Mouse (Mus musculus) heart, adult 2 months (tissue): Measurements from ENCODE around the gene Cadps2. TPM values are rescaled to one million over a fixed set of nuclear protein-coding genes. Genes with fewer than 3 reads are reported as not detected.

Experiments used
- DNase-seq, 2 experiments: peaks; one replicate each; pipeline ENCODE4 v3.0.0; 2021
- H3K27ac ChIP-seq: fragments of 200-600 bp; 2 replicates; pipeline ENCODE4 v1.8.1; 2022
- H3K27me3 ChIP-seq: fragments of 200-500 bp; 2 replicates; pipeline ENCODE4 v1.6.1; 2012; ENCODE audit warnings: mild to moderate bottlenecking, low read length, inconsistent platforms, mixed read lengths; ENCODE audit not compliant: control insufficient read depth, insufficient read depth
- H3K36me3 ChIP-seq: fragments of 200-500 bp; 2 replicates; pipeline ENCODE4 v1.6.1; 2012; ENCODE audit warnings: low read length, inconsistent platforms; ENCODE audit not compliant: control insufficient read depth, insufficient read depth
- H3K4me1 ChIP-seq: fragments of 200-500 bp; 2 replicates; pipeline ENCODE4 v1.6.1; 2011; ENCODE audit warnings: low read length; ENCODE audit not compliant: control insufficient read depth, insufficient read depth
- H3K4me3 ChIP-seq: fragments of 200-600 bp; 2 replicates; pipeline ENCODE4 v1.8.1; 2022
- H3K79me2 ChIP-seq: fragments of 200-500 bp; replicated peaks from 2 replicates; pipeline ENCODE4 v1.6.1; 2012; ENCODE audit warnings: mild to moderate bottlenecking, inconsistent platforms, low read length, moderate library complexity, mixed read lengths; ENCODE audit not compliant: control insufficient read depth, insufficient read depth
- H3K9ac ChIP-seq: fragments of 200-500 bp; 2 replicates; pipeline ENCODE4 v1.6.1; 2012; ENCODE audit warnings: low read depth, mild to moderate bottlenecking, control low read depth, inconsistent platforms, low read length, mixed read lengths
- CTCF ChIP-seq: fragments of 200-600 bp; IDR thresholded peaks from 2 replicates; pipeline ENCODE4 v1.8.1; 2022; ENCODE audit warnings: antibody characterized with exemption, mild to moderate bottlenecking, moderate library complexity
- EP300 ChIP-seq: fragments of 200-500 bp; IDR thresholded peaks from 2 replicates; pipeline ENCODE4 v1.6.1; 2011; ENCODE audit warnings: low read depth, low read length, control low read depth; ENCODE audit not compliant: insufficient read depth
- POLR2A ChIP-seq: fragments of 200-500 bp; IDR thresholded peaks from 2 replicates; pipeline ENCODE4 v1.6.1; 2011; ENCODE audit warnings: mild to moderate bottlenecking, low read depth, low read length, control low read depth; ENCODE audit not compliant: insufficient read depth
- WGBS: fragments of 180-500 bp; shearing (Covaris S2); methylation state at CpG from one replicate; pipeline ENCODE4 v1.1.7; 2018; 5-methylcytosine and 5-hydroxymethylcytosine counted together
- intact Hi-C: fragments of 180-260 bp; cut with DNase I; formaldehyde crosslinking; loops from one replicate; pipeline ENCODE4 v1.15.1; 2025
- polyA plus RNA-seq: library from polyadenylated mRNA; depleted of rRNA; stranded (reverse); fragments of >200 nt; gene quantifications from 2 replicates; pipeline ENCODE4 v1.2.3, GENCODE M21; 2012
- total RNA-seq, 2 experiments: library from RNA; stranded (reverse); gene quantifications; 2 replicates each; pipeline ENCODE4 v1.2.3; 2021

Gene Cadps2
- total and polyA plus RNA-seq, 3 experiments: 0.72 to 1.4 (median 1.1) TPM

DNA sequence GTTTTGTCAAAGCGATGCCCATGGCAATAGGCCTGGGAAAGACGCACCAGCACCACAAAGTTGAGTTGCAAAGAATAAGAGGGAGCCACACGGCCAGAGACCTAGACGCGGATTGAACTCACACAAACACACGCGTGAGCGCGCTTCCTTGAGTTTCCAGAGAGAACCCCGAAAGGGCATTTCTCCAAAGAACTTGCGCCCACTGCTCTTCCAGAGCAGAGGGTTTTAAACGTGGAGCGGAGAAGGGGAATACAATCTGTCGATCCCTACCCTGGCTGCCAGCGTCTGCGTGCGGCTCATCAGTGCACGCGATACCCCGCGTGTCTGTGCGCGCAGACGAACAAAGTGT lies 590.2 kb downstream of the Cadps2 start:
- no peaks in the 10 kb centered on the region for H3K4me1 ChIP-seq
- H3K27me3 ChIP-seq: peaks cover 38% of the 10 kb centered on the region
- intact Hi-C loops: no loop called here
- WGBS: 2% methylated on average over 24 of the region's 24 CpGs
- TF ChIP-seq EP300: no peak
- TF ChIP-seq POLR2A: no peak
- TF ChIP-seq CTCF: no peak
- H3K36me3 ChIP-seq: no peaks in the 10 kb centered on the region
- DNase-seq: no peak
- no peak overlapping the region for H3K4me3 ChIP-seq
- H3K27ac ChIP-seq: no peak overlapping the region
- H3K9ac ChIP-seq: no peak overlapping the region
- no peaks in the 10 kb centered on the region for H3K79me2 ChIP-seq

DNA sequence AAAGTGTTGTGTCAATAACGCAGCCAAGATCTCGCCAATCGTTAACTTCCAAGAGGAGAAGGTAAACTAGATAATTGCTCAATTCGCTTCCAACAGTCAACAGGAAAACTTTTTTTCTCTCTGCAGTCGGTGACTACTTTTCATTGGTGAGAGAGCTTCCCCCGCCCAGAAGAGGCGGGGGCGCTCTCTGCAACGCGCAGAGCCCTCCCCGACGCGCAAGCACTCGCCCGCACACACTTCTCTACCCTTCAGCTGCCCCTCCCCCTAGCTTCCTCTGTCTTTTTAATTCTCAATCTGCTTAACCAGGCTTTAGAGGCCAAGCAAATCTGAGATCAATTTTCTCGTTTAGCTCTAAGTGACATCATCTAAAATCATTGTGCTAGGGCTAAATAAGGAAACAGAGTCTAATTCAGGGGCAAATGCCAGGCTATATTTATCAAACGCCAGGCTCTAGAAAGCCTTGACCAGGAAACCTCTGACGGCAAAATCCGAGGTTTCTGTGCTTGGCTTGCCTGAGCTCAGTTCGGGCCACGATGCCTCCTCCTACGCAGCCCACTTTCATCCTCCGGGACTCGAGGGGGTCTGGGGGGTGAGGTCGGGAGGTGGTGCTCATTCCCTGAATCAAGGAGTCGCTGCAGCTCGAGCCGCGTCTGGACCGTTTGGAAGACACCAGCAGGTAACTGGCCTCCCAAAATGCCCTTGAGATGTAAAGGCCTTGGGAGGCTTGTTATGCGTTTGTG lies 590.7 kb downstream of the Cadps2 start, which contains the start of gene Fezf1:
TSS of gene Fezf1 (minus strand) at position 50 of the 740 bp plus-strand sequence.
- H3K4me1 ChIP-seq: no peaks in the 10 kb centered on the region
- peaks cover 33% of the 10 kb centered on the region for H3K27me3 ChIP-seq
- no peak for TF ChIP-seq POLR2A
- TF ChIP-seq CTCF: no peak
- no peak for TF ChIP-seq EP300
- no peaks in the 10 kb centered on the region for H3K79me2 ChIP-seq
- 2% methylated on average over 31 of the region's 31 CpGs for WGBS
- no peak for DNase-seq
- no peak within 1 kb of the TSS for H3K4me3 ChIP-seq
- H3K36me3 ChIP-seq: no peaks in the 10 kb centered on the region
- no peak within 1 kb of the TSS for H3K27ac ChIP-seq
- intact Hi-C loops: no loop called here
- no peak within 1 kb of the TSS for H3K9ac ChIP-seq

DNA sequence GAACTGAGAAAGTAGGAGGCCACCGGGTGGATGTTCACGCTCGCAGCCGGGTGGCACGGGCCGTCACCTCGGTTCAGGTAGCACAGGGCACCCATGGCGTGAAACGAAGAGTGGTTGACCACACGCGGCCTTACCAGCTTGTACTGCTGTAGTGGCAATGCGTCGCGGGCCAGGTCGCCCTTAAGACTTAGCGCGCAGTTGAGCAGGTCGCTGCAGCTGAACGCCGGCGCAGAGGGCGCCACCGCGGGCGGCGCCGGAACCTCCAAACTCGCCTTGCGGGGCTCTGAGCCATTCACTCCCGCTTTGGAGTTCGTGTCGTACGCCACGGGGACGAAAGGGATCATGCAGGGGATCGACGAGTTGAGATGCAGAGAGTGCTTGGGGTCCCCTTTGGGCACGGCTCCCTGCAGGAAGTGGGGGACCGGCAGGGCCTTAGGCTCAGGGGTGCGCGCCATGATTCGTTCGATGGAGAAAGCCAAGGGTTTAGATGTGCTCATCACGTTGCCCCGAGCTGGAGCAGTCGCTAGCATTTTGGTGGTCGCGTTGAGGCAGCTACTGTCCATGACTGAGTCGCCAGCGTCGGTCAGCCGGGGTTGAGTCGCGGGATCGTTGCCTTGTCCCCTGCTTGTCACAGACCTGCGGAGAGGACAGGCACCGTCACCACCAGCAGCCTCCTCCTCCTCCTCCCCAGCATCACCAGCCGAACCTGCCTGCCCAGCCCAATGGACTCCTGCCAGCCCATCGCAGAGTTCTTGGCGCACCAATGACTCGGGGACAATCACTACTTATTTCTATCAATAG lies 591.5 kb downstream of the Cadps2 start:
- Histone ChIP-seq H3K9ac (no peak overlapping the region), H3K79me2 (no peaks in the 10 kb centered on the region), H3K27ac (no peak overlapping the region), H3K27me3 (peaks cover 30% of the 10 kb centered on the region), H3K4me1 (no peaks in the 10 kb centered on the region), H3K4me3 (no peak overlapping the region), H3K36me3 (no peaks in the 10 kb centered on the region)
- no peak for DNase-seq
- WGBS: 3% methylated on average over 61 of the region's 61 CpGs
- TF ChIP-seq CTCF (no peak), EP300 (no peak), POLR2A (no peak)
- intact Hi-C loops: no loop called here

DNA sequence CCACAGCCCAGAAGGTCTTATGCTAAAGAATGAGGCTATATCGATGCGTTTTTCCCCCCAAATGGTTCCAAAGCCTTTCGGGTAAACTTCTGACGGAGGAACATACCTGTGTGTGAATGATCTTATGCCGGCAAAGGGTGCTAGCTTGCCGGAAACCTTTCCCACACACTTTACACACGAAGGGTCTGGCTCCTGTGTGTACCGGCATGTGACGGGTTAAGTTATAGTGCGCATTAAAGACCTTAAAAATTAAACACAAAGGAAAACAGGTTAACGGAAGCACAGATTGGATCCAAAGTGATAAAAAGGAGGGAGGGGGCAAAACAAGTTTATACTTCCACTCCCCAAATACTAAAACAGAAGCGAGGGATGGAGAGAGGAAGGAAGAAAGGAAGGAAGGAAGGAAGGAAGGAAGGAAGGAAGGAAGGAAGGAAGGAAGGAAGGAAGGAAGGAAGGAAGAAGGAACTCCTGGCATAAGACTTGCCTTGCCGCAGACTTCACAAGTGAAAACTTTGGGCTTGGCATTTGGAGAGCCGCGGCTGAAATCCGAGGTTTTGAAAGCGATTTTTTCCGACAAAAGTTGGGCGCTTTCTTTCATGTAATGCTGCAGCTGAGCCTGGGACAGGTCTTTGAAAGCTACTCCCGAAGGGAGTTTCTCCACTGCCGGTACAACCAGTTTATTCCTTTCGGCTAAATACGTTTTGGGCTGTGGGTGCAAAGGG lies 592.3 kb downstream of the Cadps2 start:
- no peak for DNase-seq
- WGBS: 3% methylated on average over 23 of the region's 23 CpGs
- intact Hi-C loops: no loop called here
- TF ChIP-seq POLR2A (no peak), CTCF (no peak)
- H3K9ac ChIP-seq: no peak overlapping the region
- no peaks in the 10 kb centered on the region for H3K79me2 ChIP-seq
- no peak overlapping the region for H3K27ac ChIP-seq
- peaks cover 29% of the 10 kb centered on the region for H3K27me3 ChIP-seq
- H3K36me3 ChIP-seq: no peaks in the 10 kb centered on the region
- no peak overlapping the region for H3K4me3 ChIP-seq
- H3K4me1 ChIP-seq: no peaks in the 10 kb centered on the region

DNA sequence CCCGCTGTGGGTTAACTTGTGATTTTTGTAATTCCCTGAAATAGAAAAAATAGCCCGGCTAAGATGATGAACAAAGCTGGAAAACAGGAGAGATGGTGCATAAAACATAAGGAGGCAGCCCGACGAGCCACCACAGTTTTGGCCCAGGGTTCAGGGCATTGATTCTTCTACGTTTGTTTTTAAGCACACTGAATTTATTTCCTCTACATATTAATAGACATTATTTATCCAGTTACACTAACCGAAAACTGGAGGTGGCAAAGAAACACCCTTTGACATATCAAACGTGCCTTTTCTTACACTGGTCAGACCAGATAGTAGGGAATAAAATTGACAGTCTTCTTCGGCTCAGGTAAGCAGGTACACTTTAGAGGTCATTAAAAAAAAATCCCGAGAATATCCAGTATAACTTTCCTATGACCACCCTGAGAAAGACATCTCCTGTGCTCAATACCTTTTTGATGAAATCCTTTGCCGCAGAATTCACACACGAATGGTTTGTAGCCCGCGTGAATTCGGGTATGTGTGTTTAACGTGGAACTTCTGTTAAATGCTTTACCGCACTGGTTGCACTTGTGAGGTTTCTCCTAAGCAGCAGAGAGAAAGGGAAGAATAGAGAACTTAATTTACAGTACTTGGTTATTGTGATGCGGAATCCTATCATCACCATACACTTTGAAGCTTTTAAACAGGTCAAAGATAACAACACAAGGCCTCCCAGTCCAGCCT lies 593.0 kb downstream of the Cadps2 start:
- WGBS: 9% methylated on average over 17 of the region's 17 CpGs
- intact Hi-C loops: no loop called here
- H3K4me1 ChIP-seq: no peaks in the 10 kb centered on the region
- H3K79me2 ChIP-seq: no peaks in the 10 kb centered on the region
- no peak overlapping the region for H3K9ac ChIP-seq
- DNase-seq: no peak
- H3K27me3 ChIP-seq: peaks cover 29% of the 10 kb centered on the region
- H3K27ac ChIP-seq: no peak overlapping the region
- H3K36me3 ChIP-seq: no peaks in the 10 kb centered on the region
- no peak overlapping the region for H3K4me3 ChIP-seq
- TF ChIP-seq EP300 (no peak), POLR2A (no peak), CTCF (no peak)
